Mouse (Mus musculus) ZHBTc4 (cell line): ENCODE results near the gene Dab2ip.

Experiments
- DNase-seq: peaks from one replicate; pipeline ENCODE4 v3.0.0-alpha.2; 2011; ENCODE audit warnings: low read depth, low spot score

The Dab2ip gene

GRCm38 (mm10) chr2:35558826-35559550, 922 bp downstream of the Dab2ip start:
- DNase-seq, result no peak

- DNase-seq, result no peak
These were observed 1.4 kb downstream of the Dab2ip start for GRCm38 (mm10) chr2:35559551-35559835.

GRCm38 (mm10) chr2:35563722-35564121, 5.7 kb downstream of the Dab2ip start:
- no peak for DNase-seq

DNA sequence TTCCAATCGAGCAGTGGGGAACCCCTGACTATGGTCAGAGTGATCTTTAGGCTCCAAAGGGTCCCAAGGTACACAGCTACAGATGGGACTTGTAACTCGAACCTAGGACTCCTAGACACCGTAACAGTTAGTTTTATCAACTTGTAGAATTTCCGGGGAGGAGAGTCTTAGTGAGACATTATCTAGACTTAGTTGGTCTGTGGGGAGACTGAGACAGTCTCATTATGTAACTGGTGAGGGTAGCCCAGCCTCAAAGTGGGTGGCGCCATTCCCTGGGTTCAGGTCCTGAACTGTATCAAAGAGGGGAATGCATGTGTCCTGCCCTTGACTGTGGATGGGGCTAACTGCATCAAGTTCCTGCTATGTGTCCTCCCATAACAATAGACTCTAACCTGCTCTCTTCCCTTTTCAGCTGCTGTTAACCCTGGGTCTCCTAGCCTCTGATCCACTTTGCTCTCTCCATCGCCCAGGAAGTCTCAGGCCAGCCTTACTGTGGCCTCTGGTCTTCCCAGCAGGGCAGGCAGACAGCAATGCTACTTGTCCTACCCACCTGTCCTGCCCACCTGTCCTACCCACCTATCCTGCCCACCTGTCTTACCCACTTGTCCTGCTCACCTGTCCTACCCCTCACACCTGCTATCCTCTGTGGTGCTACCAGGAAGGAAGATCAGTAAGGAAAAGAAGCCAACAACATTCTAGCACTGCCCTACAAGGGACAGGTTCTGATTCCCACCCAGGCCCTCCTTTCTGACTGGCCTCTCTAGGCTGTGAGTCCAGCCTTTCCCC, 7.2 kb downstream of the Dab2ip start:
- peak; percentile 30 for DNase-seq

DNA sequence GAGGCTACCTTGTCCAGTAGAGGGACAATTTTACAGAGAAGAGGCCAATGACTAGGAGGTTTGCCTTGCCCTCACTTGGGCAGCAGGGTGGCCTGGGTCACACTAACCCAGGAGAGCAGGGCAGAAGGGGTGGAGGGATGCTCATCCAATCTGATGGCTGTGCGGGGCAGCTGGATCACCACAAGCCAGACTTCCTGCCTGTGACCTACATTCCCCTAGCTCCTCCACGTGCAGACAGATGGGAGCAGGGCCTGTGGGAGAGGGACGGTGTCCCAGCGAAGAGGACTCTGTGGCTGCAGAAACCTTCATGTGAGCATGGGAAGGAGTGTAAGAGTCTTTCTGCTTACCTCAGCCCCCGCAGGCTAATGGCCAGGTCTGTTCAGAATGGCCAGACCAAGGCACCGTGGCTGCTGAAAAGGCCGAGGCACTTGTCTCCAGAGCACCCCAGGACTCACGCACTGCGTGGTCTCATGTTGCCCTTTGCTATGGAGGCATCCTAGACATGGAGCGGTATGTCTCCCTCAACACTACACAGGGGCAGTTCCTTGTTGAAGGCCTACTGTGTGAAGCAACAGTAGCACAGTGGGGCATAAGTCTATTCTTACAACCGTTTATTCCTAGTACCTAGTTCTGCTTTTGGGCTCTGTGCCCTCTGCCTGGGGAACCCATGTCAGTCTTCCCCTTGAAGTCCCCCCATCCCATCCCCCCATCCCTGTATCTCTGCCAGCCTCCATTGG, 9.1 kb downstream of the Dab2ip start:
- no peak for DNase-seq

GRCm38 (mm10) chr2:35567694-35568149, 9.7 kb downstream of the Dab2ip start:
- DNase-seq, result no peak

DNA sequence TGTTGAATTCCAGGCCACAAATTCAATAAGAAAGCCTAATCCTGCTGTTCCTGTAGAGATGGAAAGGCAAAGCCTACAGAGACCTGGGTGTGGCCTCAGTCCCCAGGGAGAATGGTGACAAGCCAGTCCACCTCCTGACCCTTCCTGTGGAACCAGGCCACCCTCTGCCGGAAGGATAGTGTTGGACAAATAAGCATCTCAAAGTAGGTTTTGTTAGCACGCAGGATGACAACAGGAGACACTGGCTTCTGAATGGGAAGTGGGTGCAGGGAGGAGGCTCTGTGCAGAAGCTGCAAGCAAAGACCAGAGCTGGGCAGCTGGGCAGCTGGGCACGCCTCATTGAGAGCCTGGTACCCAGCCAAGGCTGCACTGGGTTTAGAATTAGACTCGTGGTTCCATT, 12.7 kb downstream of the Dab2ip start:
- DNase-seq, result no peak

DNA sequence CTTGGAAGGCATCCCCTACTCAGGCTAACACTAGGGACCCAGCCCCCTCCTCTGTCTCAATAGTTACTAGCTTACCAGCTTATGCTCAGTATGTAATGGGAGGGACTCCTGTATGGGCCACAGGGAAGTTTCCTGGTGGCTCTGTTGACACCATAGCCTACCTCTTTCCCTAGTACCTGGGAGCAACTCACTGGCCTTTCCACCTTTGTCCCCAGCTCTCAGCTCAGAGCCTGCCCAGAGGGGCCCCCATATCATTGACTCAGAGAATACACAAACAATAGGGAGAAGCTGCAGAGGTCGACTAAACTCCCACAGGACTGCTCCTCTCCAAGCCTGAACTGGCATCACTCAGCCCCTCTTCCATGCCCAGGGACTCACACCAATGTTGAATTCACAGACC, 16.6 kb downstream of the Dab2ip start:
- DNase-seq, result no peak

DNA sequence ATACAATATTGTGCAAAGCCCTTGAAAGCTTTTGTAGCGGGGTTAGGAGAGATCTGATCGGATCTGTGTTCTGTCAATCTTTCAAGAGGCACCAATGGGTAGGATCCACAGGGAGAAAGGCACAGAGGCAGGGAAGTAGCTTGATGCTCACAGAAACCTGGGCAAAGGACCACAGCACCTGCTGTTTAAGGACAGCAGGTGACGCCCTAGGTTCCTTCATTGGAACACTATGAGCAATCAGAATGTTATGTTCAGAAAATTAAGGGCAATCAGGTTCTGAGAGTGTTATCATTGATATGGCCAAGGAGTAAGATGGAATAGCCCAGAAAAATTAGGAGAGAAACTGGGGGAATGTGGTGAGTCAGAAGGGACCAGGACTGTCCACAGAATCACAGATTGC, 18.6 kb downstream of the Dab2ip start:
- no peak for DNase-seq

DNA sequence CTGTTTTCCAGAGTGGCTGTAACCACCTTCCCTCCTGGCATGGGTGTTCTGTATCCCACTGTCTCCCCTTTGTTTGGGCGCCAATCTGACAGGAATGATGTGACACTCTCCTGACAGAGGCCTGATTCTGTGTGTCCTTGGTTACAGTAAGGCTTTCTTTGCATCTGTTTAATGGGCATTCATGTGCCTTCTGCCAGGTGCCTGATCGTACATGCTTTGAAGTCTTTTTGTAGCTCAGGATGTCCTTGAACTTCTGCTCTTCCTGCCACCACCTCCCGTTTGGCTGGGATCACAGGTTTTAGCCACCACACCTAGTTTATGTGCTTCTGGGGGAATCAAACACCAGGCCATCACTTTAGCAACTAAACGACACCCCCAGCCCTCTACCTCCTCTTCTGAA, 22.0 kb downstream of the Dab2ip start:
- peak; percentile 78 for DNase-seq

DNA sequence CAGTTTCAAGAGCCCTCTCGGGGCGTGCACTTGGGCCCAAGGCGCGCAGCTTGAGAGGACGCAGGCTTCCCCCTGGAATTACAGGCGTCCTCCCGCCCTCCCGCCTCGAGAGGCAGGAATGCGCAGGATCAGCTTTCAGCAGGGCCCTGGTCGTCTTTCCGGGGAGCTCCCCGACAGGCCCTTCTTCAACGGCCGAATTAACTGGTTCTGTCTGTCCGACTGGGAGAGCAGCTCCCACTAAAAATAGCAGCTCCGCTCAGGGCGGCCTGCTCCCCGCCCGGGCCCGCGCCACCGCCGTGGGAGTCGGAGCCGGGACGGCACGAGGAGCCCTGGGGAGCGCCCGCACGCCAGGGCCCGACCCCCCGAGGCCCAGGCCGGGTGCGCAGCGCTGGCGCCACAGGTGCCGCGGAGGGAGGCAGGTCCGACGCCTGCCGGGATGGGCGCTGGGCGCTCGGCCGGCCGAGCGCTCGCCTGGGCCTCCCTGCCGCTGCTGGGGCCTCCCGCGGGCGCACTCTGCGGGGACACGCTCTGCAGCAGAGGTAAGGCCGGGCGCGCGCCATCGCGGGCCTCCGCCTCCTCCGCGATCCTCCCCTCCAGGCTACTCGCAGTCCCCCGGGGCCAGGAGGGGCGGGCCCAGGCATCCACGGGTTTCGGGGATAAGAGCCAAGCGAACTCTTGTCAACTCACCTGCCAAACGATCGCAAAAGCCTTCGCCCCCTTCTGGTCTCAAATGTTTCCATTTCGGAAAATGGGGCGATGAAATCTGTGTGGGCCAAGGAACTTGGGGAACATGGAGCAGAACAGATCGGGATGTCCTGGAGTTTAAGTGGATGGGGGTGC, 23.7 kb downstream of the Dab2ip start:
- peak; percentile 93 for DNase-seq

DNA sequence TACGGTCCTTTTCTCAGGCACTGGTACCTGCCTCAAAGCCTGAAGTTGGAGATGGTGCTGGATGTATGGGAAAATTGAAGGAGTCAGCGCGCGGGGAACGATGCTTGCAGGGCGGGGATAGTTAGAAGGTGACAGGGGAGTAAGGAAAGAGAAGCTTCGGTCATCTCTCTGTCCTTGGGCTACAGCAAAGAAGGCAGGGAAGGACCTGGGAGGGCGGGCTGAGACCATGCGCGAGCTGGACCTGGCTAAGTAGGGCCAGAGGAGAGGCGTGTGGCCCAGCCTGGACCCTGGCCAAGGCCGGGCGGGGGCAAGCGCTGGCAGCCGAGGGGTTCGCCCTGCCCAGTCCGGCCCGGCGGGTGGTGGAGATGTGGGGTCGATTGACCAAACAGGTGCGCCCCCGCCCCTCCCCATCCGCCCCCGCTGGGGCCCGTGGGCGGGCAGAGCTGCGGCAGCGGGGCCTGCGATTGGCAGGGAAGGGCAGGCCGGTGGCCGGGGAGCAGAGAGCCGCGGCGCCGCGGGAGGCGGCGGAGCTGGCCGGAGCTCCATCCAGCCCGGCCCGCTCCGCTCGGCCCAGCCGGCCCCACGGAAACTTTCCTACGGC, 24.4 kb downstream of the Dab2ip start:
- DNase-seq, result no peak

DNA sequence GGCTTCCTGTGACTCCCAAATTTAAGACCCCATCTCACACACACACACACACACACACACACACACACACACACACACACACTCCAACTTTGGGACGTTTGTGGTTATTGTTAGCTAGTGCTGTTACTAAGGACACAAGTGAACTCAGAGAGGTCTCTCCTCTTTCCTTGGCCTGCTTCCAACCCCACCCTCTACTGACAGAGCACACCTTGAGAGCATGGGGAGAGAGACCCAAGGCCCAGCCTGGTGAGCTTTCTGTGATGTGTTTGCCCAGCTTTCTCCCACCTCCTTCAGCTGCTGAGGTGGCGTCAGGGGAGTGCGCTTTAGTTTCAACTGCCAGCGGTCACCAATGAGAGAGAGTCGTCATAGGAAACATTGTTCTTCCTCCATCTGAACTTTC, 25.3 kb downstream of the Dab2ip start:
- DNase-seq, result no peak

- no peak for DNase-seq
These were observed 25.9 kb downstream of the Dab2ip start for GRCm38 (mm10) chr2:35584011-35584410.

GRCm38 (mm10) chr2:35588368-35588767, 30.3 kb downstream of the Dab2ip start:
- peak; percentile 43 for DNase-seq

GRCm38 (mm10) chr2:35589385-35589784, 31.3 kb downstream of the Dab2ip start:
- no peak for DNase-seq

DNA sequence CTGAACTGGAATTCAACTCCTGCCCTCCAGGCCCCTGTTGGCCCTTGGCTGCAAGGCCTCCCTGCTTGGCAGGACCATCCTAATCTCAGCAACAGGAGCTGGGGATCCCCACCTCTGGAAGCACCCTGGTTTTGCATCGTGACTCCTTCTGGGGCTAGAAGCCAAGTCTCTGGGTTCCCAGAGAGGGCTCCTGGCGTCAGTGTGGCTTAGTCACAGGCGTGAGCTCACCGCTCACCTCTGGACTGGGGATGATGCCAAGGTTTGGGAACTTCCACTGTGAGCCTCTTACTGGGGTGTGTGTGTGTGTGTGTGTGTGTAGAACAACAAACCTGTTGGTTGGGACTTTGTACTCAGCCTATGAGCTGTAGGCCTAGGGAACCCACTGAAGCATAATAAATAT, 31.7 kb downstream of the Dab2ip start:
- DNase-seq, result no peak

DNA sequence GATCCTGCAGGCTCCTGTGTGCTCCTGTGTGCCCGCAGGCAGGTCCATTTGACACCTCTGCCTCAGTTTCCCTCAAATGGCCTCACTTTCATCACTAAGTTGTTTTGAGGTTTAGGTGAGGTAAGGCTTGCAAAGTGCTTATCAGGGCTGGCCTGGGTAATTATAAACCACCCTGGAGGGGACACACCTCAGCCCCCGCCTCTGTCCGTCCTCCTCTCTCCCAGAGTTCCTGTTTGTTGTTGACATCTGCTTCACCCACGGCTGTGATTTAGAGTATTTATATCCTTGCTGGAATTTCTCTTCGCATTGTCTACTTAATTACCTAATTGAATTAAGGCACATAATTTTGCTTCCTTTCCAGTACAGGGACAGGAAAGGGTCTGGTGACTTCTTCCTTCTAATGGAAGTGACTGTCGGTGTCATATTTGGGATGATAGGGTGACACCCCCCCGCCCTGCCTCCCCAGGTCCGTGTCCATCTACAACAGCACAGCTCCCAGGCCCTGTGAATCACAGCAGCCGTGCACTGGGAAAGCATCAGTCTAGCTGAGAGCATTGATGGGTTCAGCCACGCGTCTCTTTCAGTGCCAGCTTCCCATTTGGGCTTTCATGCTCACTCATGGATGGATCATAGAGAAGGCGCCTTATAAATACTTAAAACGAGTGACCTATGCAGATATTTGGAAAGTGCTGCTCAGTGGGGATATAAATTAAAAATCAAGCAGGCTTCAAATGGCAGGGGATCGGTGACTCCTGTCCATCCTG, 34.1 kb downstream of the Dab2ip start:
- no peak for DNase-seq

- no peak for DNase-seq
These were observed 34.8 kb downstream of the Dab2ip start for GRCm38 (mm10) chr2:35592725-35593392.

DNA sequence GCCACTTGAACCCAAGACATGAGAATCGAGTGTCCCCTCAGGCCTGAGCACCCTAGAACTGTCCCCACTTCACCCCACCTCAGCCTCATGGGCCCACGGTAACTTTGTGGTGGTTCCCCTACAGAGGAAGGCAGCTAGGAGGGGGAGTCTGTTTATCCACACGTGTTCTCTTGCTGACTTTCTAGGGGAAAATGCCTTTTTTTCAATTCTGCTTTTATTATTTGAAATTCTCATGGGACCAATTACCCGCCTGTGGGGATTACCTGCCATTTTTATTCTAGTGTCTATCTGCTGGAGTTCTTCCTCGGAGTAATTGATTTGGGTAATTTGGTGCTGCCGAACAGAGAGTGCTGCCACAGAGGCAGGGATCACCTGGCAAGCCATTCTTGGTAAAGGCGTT, 35.8 kb downstream of the Dab2ip start:
- DNase-seq, result no peak
